21 mouse cellular contexts compared by ENCODE assay signal in genomic region chr5:128841541-128841940, GRCm38 (mm10).
DNase-seq lines count a peak whose midpoint lies in the region; ATAC-seq lines count a peak whose summit lies in the region.
"Had no signal": no experiment of that assay in that cellular context is flagged by ENCODE, and none has a peak within 500 bp of the region (broad histone marks: within the 10 kb centered on the region; RNA-seq: fewer than 3 reads in every experiment).

No protein-coding gene starts in this region.

- intact Hi-C loops in left cerebral cortex, postnatal 36 days (cut with DNase I), result no loop called here

- H3K27me3 ChIP-seq in midbrain, embryonic 11.5 days (ENCODE audit: control insufficient read depth, insufficient read depth, low read length), result no peaks in the 10 kb centered on the region
- H3K27me3 ChIP-seq in midbrain, embryonic 10.5 days (ENCODE audit: low read depth, poor library complexity, severe bottlenecking), result no peaks in the 10 kb centered on the region
- H3K27me3 ChIP-seq: embryonic facial prominence, embryonic 12.5 days; hindbrain, embryonic 13.5 days; intestine, embryonic 15.5 days; kidney, embryonic 15.5 days had no signal

- H3K9me3 ChIP-seq in midbrain, embryonic 11.5 days (ENCODE audit: control insufficient read depth, low read length), result no peaks in the 10 kb centered on the region
- H3K9me3 ChIP-seq in midbrain, embryonic 10.5 days (replicated peaks), result 0 out of 2 replicates have a peak, but pooled peaks cover 5% of the 10 kb centered on the region
- H3K9me3 ChIP-seq: embryonic facial prominence, embryonic 12.5 days; hindbrain, embryonic 13.5 days; intestine, embryonic 15.5 days had no signal

- H3K27ac ChIP-seq in midbrain, embryonic 11.5 days (ENCODE audit: low read depth, low read length), result no peak overlapping the region
- H3K27ac ChIP-seq in midbrain, embryonic 10.5 days (replicated peaks), result no peak overlapping the region
- H3K27ac ChIP-seq: embryonic facial prominence, embryonic 12.5 days; hindbrain, embryonic 13.5 days; intestine, embryonic 15.5 days; kidney, embryonic 15.5 days; stomach, postnatal 0 days had no signal

- H3K4me2 ChIP-seq in midbrain, embryonic 11.5 days, result no peak overlapping the region
- H3K4me2 ChIP-seq: embryonic facial prominence, embryonic 12.5 days; hindbrain, embryonic 13.5 days; intestine, embryonic 15.5 days; kidney, embryonic 15.5 days had no signal

- no peak for ATAC-seq in midbrain, embryonic 11.5 days (ENCODE audit: low FRiP score)
- ATAC-seq: forebrain, embryonic 16.5 days; intestine, embryonic 15.5 days had no signal

- H3K4me1 ChIP-seq in midbrain, embryonic 11.5 days (ENCODE audit: control insufficient read depth, insufficient read depth, low read length), result peaks cover 2% of the 10 kb centered on the region; the same call in 1 of the 2 replicates
- H3K4me1 ChIP-seq in midbrain, embryonic 10.5 days, result peaks cover 19% of the 10 kb centered on the region
- H3K4me1 ChIP-seq: embryonic facial prominence, embryonic 12.5 days; intestine, embryonic 15.5 days; kidney, embryonic 15.5 days had no signal

- H3K4me3 ChIP-seq in midbrain, embryonic 11.5 days (ENCODE audit: low read depth, low read length), result no peak overlapping the region
- no peak overlapping the region for H3K4me3 ChIP-seq in midbrain, embryonic 10.5 days
- H3K4me3 ChIP-seq: embryonic facial prominence, embryonic 12.5 days; hindbrain, embryonic 13.5 days; intestine, embryonic 15.5 days; kidney, embryonic 15.5 days had no signal

- H3K9ac ChIP-seq in midbrain, embryonic 11.5 days (ENCODE audit: low read length), result no peak overlapping the region
- H3K9ac ChIP-seq: embryonic facial prominence, embryonic 12.5 days; hindbrain, embryonic 13.5 days; intestine, embryonic 15.5 days; kidney, embryonic 15.5 days had no signal

- H3K36me3 ChIP-seq in midbrain, embryonic 11.5 days (ENCODE audit: control insufficient read depth, insufficient read depth, low read length), result no peaks in the 10 kb centered on the region
- H3K36me3 ChIP-seq in midbrain, embryonic 10.5 days, result no peaks in the 10 kb centered on the region
- H3K36me3 ChIP-seq: embryonic facial prominence, embryonic 12.5 days; intestine, embryonic 15.5 days; kidney, embryonic 15.5 days had no signal

- peak; percentile 49 for DNase-seq in midbrain, embryonic 11.5 days (ENCODE audit: low spot score, missing footprints)
- DNase-seq in midbrain, embryonic 10.5 days (ENCODE audit: low spot score), result no peak
- DNase-seq in layer of hippocampus, adult 9-11 months, result peak; percentile 93
- DNase-seq in left cerebral cortex, postnatal 36 days (ENCODE audit: low spot score in 2 of 2), result peak; percentile 74 to 79
- no peak for DNase-seq in adrenal gland, adult 8-10 months
- no peak for DNase-seq in adrenal gland, postnatal 36 days
- no peak for DNase-seq in adrenal gland, adult (ENCODE audit: inconsistent age in 2 of 2, low spot score in 1 of 2)
- DNase-seq in heart, postnatal 4 days, result no peak
- DNase-seq: adrenal gland, postnatal 10 days; cerebellum, adult 2 months; gastrocnemius, postnatal 14 days; heart, postnatal 10 days; liver; lung, adult 18-20 months; thymus, postnatal 4 days had no signal

- 80% methylated on average over 4 of the region's 4 CpGs for WGBS in midbrain, embryonic 11.5 days
- WGBS in midbrain, embryonic 10.5 days, result 82% methylated on average over 4 of the region's 4 CpGs

Comparison
In these comparisons a context has a peak if more than half of its experiments do, and no peak if none do; other contexts are left out.
1. DNase-seq: peak in midbrain, embryonic 11.5 days (single experiment), layer of hippocampus, adult 9-11 months (single experiment) and left cerebral cortex, postnatal 36 days (2 of 2); none in midbrain, embryonic 10.5 days (single experiment), adrenal gland, adult 8-10 months (single experiment), adrenal gland, postnatal 36 days (0 of 2), adrenal gland, adult (0 of 2) and heart, postnatal 4 days (single experiment).